Mouse (Mus musculus) MEL (cell line): ENCODE data around the gene Hpcal1.

ENCODE experiments used
- EP300 ChIP-seq, 2 experiments: IDR thresholded peaks; 2 replicates each; pipeline ENCODE4 v1.6.1; 2011; ENCODE audit warnings: improper control_type of control experiment in 2 of 2, low read length in 2 of 2, low read depth in 1 of 2, mild to moderate bottlenecking in 1 of 2
- JUND ChIP-seq: IDR thresholded peaks from 2 replicates; pipeline ENCODE4 v1.6.1; 2011; ENCODE audit warnings: low read depth, mild to moderate bottlenecking, improper control_type of control experiment, low read length
- MYC ChIP-seq: IDR thresholded peaks from 2 replicates; pipeline ENCODE4 v1.6.1; 2011; ENCODE audit warnings: low read depth, mild to moderate bottlenecking, low read length, improper control_type of control experiment, moderate library complexity

DNA sequence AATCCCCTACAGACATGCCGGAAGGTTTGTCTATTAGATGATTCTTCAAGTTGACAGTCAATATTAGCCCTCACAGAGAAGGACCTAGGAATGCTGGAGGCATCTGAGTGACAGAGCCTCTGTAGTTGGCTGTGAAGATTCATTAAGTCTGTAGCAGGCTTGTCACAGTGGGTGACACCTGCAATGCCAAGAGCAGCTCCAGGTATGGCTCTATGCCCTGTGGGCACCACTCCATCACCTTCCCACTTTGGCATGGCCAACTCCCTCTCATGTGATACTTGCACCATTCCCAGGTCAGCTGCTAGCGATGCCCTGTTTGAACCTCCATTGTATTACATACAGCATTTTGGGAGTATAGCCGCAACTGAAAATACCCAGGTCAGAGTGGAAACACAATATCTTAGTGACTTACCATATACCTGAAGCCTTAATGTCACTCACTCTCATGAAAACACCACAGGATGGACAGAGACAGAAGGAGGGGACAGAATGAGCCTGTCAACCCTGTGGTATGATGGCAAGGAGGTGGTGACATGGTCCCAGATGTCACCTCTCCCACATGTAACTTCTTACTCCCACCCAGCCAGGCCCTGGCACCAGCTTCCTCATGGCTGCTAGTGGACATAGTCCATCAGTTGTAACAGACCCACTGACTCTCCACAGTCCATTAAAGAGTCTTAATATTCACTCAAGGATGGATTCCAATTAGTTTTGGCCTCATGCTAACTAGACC lies 37.4 kb upstream of the Hpcal1 start:
- TF ChIP-seq EP300 (IDR thresholded peaks at IDR 0.05; ENCODE audit: low read depth in 1 of 2, low read length in 2 of 2) (no peak), JUND (no peak), MYC (no peak)
